Mouse (Mus musculus) bone marrow macrophage, adult 2 months (primary cell): ENCODE measurements around the gene 1700025G04Rik.

Source experiments
- CTCF ChIP-seq: IDR thresholded peaks from 2 replicates; pipeline ENCODE4 v1.5.1; 2012; ENCODE audit warnings: low read depth, mild to moderate bottlenecking, low read length, moderate library complexity
- POLR2A ChIP-seq: IDR thresholded peaks from 2 replicates; pipeline ENCODE4 v1.6.1; 2012; ENCODE audit warnings: mild to moderate bottlenecking, low read depth, low read length, borderline replicate concordance

DNA sequence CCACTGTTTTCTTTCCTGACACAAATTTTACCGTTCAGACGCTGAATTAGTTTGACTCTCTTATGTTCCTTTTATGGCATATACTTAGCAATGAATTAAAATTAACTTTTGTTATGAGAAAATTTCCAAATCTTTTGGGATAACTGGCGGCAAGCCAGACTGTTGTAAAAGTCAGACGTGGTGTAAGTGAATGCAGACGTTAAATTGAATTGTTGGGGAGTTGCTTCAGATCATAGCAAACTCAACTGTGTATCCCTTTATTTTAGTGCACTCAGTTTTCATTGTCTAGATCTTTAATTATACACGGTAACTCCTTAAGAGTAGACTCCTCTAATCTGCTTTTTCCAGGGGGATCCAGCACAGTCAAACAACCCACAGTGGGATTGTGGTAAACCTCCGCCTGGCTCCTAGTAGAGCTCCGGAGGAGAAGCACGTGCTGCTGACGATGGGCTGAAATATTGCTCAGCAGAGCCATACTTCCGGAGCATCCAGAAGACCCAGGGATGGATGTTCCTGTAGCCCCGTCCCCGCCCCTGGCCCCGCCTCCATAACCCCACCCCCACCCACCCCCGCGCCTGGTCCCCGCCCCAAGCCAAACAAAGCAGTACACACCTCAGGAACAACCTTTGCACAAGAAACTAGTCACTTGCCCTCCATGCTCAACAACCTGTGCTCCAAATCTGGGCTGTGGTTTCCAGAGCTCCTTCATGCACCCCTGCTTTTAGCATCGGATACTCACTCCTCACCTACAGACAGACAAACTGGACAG is 65.7 kb downstream of the 1700025G04Rik start:
- no peak for TF ChIP-seq CTCF
- no peak for TF ChIP-seq POLR2A
